ENCODE assay signal across 29 mouse cellular contexts in genomic region chr8:47853356-47853755, GRCm38 (mm10). TPM values are rescaled to one million over a fixed set of nuclear protein-coding genes. Genes with fewer than 3 reads are reported as not detected.
A peak's percentile ranks its signal among the peaks of the same experiment; 100 is the strongest.
DNase-seq lines count a peak whose midpoint lies in the region; ATAC-seq lines count a peak whose summit lies in the region.
"Had no signal": no experiment of that assay in that cellular context is flagged by ENCODE, and none has a peak within 500 bp of the region (broad histone marks: within the 10 kb centered on the region; RNA-seq: fewer than 3 reads in every experiment).

No protein-coding gene starts in this region.

- peaks cover 22% of the 10 kb centered on the region for H3K4me1 ChIP-seq in embryonic facial prominence, embryonic 12.5 days
- H3K4me1 ChIP-seq in embryonic facial prominence, embryonic 10.5 days: peaks cover 14% of the 10 kb centered on the region
- H3K4me1 ChIP-seq in intestine, embryonic 14.5 days (replicated peaks; ENCODE audit: control insufficient read depth, insufficient read depth, low read length): peaks cover 7% of the 10 kb centered on the region; the same call in 1 of the 2 replicates
- peaks cover 16% of the 10 kb centered on the region; the same call in 1 of the 2 replicates for H3K4me1 ChIP-seq in intestine, embryonic 15.5 days (replicated peaks)
- peaks cover 27% of the 10 kb centered on the region for H3K4me1 ChIP-seq in limb, embryonic 12.5 days (replicated peaks)
- H3K4me1 ChIP-seq: midbrain, embryonic 12.5 days had no signal

- H3K27ac ChIP-seq in embryonic facial prominence, embryonic 12.5 days: peak overlapping the region; percentile 65; the same call in 1 of the 2 replicates
- H3K27ac ChIP-seq in embryonic facial prominence, embryonic 10.5 days (replicated peaks): no peak overlapping the region
- H3K27ac ChIP-seq in intestine, embryonic 14.5 days (ENCODE audit: low read depth): no peak overlapping the region
- H3K27ac ChIP-seq in intestine, embryonic 15.5 days: no peak overlapping the region
- peak overlapping the region; percentile 89; the same call in 1 of the 2 replicates for H3K27ac ChIP-seq in limb, embryonic 12.5 days
- H3K27ac ChIP-seq: hindbrain, embryonic 14.5 days; liver, embryonic 12.5 days; midbrain, embryonic 12.5 days had no signal

- ATAC-seq in embryonic facial prominence, embryonic 12.5 days (ENCODE audit: insufficient number of reproducible peaks, insufficient read depth, low FRiP score, low TSS enrichment): no peak
- 0 out of 2 replicates have a peak, but pooled peaks have one; percentile 36 for ATAC-seq in intestine, embryonic 14.5 days (replicated peaks; ENCODE audit: low FRiP score, low TSS enrichment, low read depth)
- ATAC-seq in intestine, embryonic 15.5 days: no peak
- ATAC-seq in limb, embryonic 12.5 days (ENCODE audit: insufficient number of reproducible peaks, insufficient read depth, low FRiP score, low TSS enrichment, low read depth): no peak
- ATAC-seq: forebrain, embryonic 14.5 days; liver, embryonic 12.5 days; liver, postnatal 0 days had no signal

- WGBS in embryonic facial prominence, embryonic 12.5 days: 88% methylated on average over 5 of the region's 5 CpGs
- WGBS in embryonic facial prominence, embryonic 10.5 days: 91% methylated on average over 5 of the region's 5 CpGs
- WGBS in intestine, embryonic 14.5 days: 84% methylated on average over 5 of the region's 5 CpGs
- WGBS in intestine, embryonic 15.5 days: 86% methylated on average over 5 of the region's 5 CpGs
- WGBS in limb, embryonic 12.5 days: 86% methylated on average over 5 of the region's 5 CpGs

- no peaks in the 10 kb centered on the region for H3K9me3 ChIP-seq in embryonic facial prominence, embryonic 12.5 days
- no peaks in the 10 kb centered on the region for H3K9me3 ChIP-seq in embryonic facial prominence, embryonic 10.5 days
- H3K9me3 ChIP-seq in intestine, embryonic 14.5 days (ENCODE audit: control insufficient read depth, low read length): no peaks in the 10 kb centered on the region
- H3K9me3 ChIP-seq in intestine, embryonic 15.5 days: no peaks in the 10 kb centered on the region
- H3K9me3 ChIP-seq in limb, embryonic 12.5 days: no peaks in the 10 kb centered on the region
- H3K9me3 ChIP-seq: embryonic facial prominence, embryonic 15.5 days; G1E; liver, embryonic 12.5 days; midbrain, embryonic 12.5 days; stomach, embryonic 15.5 days had no signal

- H3K9ac ChIP-seq in embryonic facial prominence, embryonic 12.5 days: no peak overlapping the region
- H3K9ac ChIP-seq in intestine, embryonic 14.5 days (ENCODE audit: low read length): no peak overlapping the region
- H3K9ac ChIP-seq in intestine, embryonic 15.5 days: no peak overlapping the region
- no peak overlapping the region for H3K9ac ChIP-seq in limb, embryonic 12.5 days (replicated peaks)
- H3K9ac ChIP-seq: embryonic facial prominence, embryonic 15.5 days; hindbrain, embryonic 14.5 days; liver, embryonic 12.5 days; liver, postnatal 0 days; midbrain, embryonic 12.5 days; stomach, embryonic 15.5 days had no signal

- H3K4me2 ChIP-seq in embryonic facial prominence, embryonic 12.5 days (replicated peaks): no peak overlapping the region
- H3K4me2 ChIP-seq in intestine, embryonic 14.5 days (ENCODE audit: low read length): no peak overlapping the region
- no peak overlapping the region for H3K4me2 ChIP-seq in intestine, embryonic 15.5 days (replicated peaks)
- H3K4me2 ChIP-seq in limb, embryonic 12.5 days: no peak overlapping the region
- H3K4me2 ChIP-seq: embryonic facial prominence, embryonic 15.5 days; hindbrain, embryonic 14.5 days; liver, embryonic 12.5 days; midbrain, embryonic 12.5 days; stomach, embryonic 15.5 days had no signal

- peaks cover 46% of the 10 kb centered on the region for H3K36me3 ChIP-seq in embryonic facial prominence, embryonic 12.5 days
- H3K36me3 ChIP-seq in embryonic facial prominence, embryonic 10.5 days (replicated peaks): peaks cover 92% of the 10 kb centered on the region
- H3K36me3 ChIP-seq in intestine, embryonic 14.5 days (ENCODE audit: control insufficient read depth, insufficient read depth, low read length): peaks cover 54% of the 10 kb centered on the region
- H3K36me3 ChIP-seq in intestine, embryonic 15.5 days: peaks cover 18% of the 10 kb centered on the region
- H3K36me3 ChIP-seq in limb, embryonic 12.5 days: peaks cover 69% of the 10 kb centered on the region

- no peak for DNase-seq in embryonic facial prominence, embryonic 10.5 days (ENCODE audit: low spot score)
- DNase-seq in intestine, embryonic 14.5 days (ENCODE audit: low spot score): no peak
- DNase-seq in right cerebral cortex, postnatal 14 days: no peak
- no peak for DNase-seq in ovary, postnatal 36 days (ENCODE audit: low spot score)
- DNase-seq: adrenal gland, adult 8-10 months; cerebellum, adult 11 months; cerebellum, adult 9-11 months; embryo, embryonic 11 days; gastrocnemius, postnatal 36 days; kidney, adult 18-20 months; layer of hippocampus, postnatal 36 days; left cerebral cortex, postnatal 4 days; liver, postnatal 0 days; retina, postnatal 1 day; right cerebral cortex, postnatal 25 days had no signal

- no peaks in the 10 kb centered on the region for H3K27me3 ChIP-seq in embryonic facial prominence, embryonic 12.5 days
- H3K27me3 ChIP-seq in embryonic facial prominence, embryonic 10.5 days (replicated peaks; ENCODE audit: low read depth, poor library complexity, severe bottlenecking): no peaks in the 10 kb centered on the region
- no peaks in the 10 kb centered on the region for H3K27me3 ChIP-seq in intestine, embryonic 14.5 days (replicated peaks; ENCODE audit: control insufficient read depth, insufficient read depth, low read length)
- H3K27me3 ChIP-seq in intestine, embryonic 15.5 days (replicated peaks): no peaks in the 10 kb centered on the region
- no peaks in the 10 kb centered on the region for H3K27me3 ChIP-seq in limb, embryonic 12.5 days
- H3K27me3 ChIP-seq: embryonic facial prominence, embryonic 15.5 days; liver, embryonic 12.5 days; midbrain, embryonic 12.5 days; stomach, embryonic 15.5 days had no signal

- no peak overlapping the region for H3K4me3 ChIP-seq in embryonic facial prominence, embryonic 12.5 days
- H3K4me3 ChIP-seq in embryonic facial prominence, embryonic 10.5 days: no peak overlapping the region
- no peak overlapping the region for H3K4me3 ChIP-seq in intestine, embryonic 14.5 days (ENCODE audit: low read depth, low read length)
- no peak overlapping the region for H3K4me3 ChIP-seq in intestine, embryonic 15.5 days (replicated peaks)
- no peak overlapping the region for H3K4me3 ChIP-seq in limb, embryonic 12.5 days (replicated peaks)
- H3K4me3 ChIP-seq: embryonic facial prominence, embryonic 15.5 days; liver, embryonic 12.5 days; midbrain, embryonic 12.5 days; stomach, embryonic 15.5 days had no signal

RNA-seq across cellular contexts. Expression of gene Cldn22, which starts 29.1 kb away (rescaled TPM):
- polyA plus RNA-seq in embryonic facial prominence, embryonic 12.5 days (2016; fragmentation: Nextera tagmentation; extraction: Ambion mirVana): not detected in 2 replicates
- not detected in 2 replicates for polyA plus RNA-seq in embryonic facial prominence, embryonic 10.5 days (2016; fragmentation: Nextera tagmentation; extraction: Ambion mirVana)
- polyA plus RNA-seq in intestine, embryonic 14.5 days (2014; fragmentation: Nextera tagmentation; extraction: Ambion mirVana): not detected in 2 replicates
- not detected in 2 replicates for polyA plus RNA-seq in intestine, embryonic 15.5 days (2015; fragmentation: Nextera tagmentation; extraction: Ambion mirVana)
- polyA plus RNA-seq in limb, embryonic 12.5 days (2016; fragmentation: Nextera tagmentation; extraction: Ambion mirVana): not detected in 2 replicates
- polyA plus RNA-seq: embryonic facial prominence, embryonic 15.5 days; forebrain, embryonic 14.5 days; G1E; heart, embryonic 16.5 days; hindbrain, embryonic 14.5 days; kidney, embryonic 16.5 days; liver, embryonic 12.5 days; liver, postnatal 0 days; lung, embryonic 16.5 days; midbrain, embryonic 12.5 days; neural tube, embryonic 14.5 days; stomach, embryonic 15.5 days had no signal

RNA-seq across cellular contexts. Expression of gene Cldn24, which starts 31.4 kb away (rescaled TPM):
- not detected in 2 replicates for polyA plus RNA-seq in embryonic facial prominence, embryonic 12.5 days (2016; fragmentation: Nextera tagmentation; extraction: Ambion mirVana)
- polyA plus RNA-seq in embryonic facial prominence, embryonic 10.5 days (2016; fragmentation: Nextera tagmentation; extraction: Ambion mirVana): not detected in 2 replicates
- polyA plus RNA-seq in intestine, embryonic 14.5 days (2014; fragmentation: Nextera tagmentation; extraction: Ambion mirVana): not detected in 2 replicates
- polyA plus RNA-seq in intestine, embryonic 15.5 days (2015; fragmentation: Nextera tagmentation; extraction: Ambion mirVana): not detected in 2 replicates
- polyA plus RNA-seq in limb, embryonic 12.5 days (2016; fragmentation: Nextera tagmentation; extraction: Ambion mirVana): not detected in 2 replicates
- polyA plus RNA-seq: embryonic facial prominence, embryonic 15.5 days; forebrain, embryonic 14.5 days; G1E; heart, embryonic 16.5 days; hindbrain, embryonic 14.5 days; kidney, embryonic 16.5 days; liver, embryonic 12.5 days; liver, postnatal 0 days; lung, embryonic 16.5 days; midbrain, embryonic 12.5 days; neural tube, embryonic 14.5 days; stomach, embryonic 15.5 days had no signal

Comparison
In these comparisons a context has a peak if more than half of its experiments do, and no peak if none do; other contexts are left out.
1. H3K27ac ChIP-seq: peak in embryonic facial prominence, embryonic 12.5 days (single experiment) and limb, embryonic 12.5 days (single experiment); none in embryonic facial prominence, embryonic 10.5 days (single experiment), intestine, embryonic 14.5 days (single experiment) and intestine, embryonic 15.5 days (single experiment).